Mouse (Mus musculus): ENCODE data around the gene Hoxb3. TPM values are rescaled to one million over a fixed set of nuclear protein-coding genes. Genes with fewer than 3 reads are reported as not detected.

Gene Hoxb3
- total and polyA plus RNA-seq, 3 experiments: not detected

DNA sequence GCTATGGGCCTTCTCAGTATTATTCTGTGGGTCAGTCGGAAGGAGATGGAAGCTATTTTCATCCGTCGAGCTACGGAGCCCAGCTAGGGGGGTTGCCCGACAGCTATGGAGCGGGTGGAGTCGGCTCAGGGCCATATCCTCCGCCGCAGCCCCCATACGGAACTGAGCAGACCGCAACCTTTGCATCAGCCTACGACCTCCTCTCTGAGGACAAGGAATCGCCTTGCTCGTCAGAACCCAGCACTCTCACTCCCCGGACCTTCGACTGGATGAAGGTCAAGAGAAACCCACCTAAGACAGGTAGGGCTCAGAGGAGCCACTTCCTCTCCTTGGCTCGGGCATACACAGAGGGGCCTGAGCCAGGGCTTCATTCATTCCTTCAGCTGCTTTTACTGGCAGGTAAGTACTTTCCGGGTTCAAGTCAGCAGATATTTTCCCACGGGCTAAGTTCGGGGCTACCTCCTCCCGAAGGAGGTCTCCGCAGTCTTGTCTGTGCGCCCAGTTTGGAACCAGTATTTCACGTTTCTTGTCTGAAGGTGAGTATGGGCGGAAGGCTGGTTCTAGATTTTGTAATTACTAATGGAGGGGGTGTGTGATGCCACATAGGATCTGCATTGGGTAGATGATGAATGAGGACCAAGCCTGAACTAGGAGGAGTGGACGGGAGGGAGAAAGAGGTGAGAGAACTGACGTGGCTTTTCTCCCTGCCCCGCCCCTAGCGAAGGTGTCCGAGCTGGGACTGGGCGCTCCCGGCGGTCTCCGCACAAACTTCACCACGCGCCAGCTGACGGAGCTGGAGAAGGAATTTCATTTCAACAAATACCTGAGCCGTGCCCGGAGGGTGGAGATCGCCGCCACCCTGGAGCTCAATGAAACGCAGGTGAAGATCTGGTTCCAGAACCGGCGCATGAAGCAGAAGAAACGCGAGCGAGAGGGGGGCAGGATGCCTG is 43.2 kb downstream of the Hoxb3 start:
- H3K9ac ChIP-seq (ENCODE audit: control insufficient read depth, low read depth, low read length, poor library complexity, severe bottlenecking): no peak overlapping the region
- no peaks in the 10 kb centered on the region for H3K36me3 ChIP-seq (ENCODE audit: control insufficient read depth in 1 of 2, insufficient read depth in 2 of 2, low read length in 2 of 2)
- no peak overlapping the region for H3K4me3 ChIP-seq (ENCODE audit: control insufficient read depth in 1 of 2, insufficient read depth in 1 of 2, low read depth in 2 of 2, low read length in 2 of 2)
- DNase-seq (ENCODE audit: low read depth, low spot score): no peak
- TF ChIP-seq BHLHE40 (IDR thresholded peaks at IDR 0.05; ENCODE audit: borderline replicate concordance, low read depth, low read length) (no peak), TCF12 (IDR thresholded peaks at IDR 0.05; ENCODE audit: low read depth, low read length) (no peak), E2F4 (IDR thresholded peaks at IDR 0.05; ENCODE audit: borderline replicate concordance, low read depth, low read length) (no peak)
- H3K4me1 ChIP-seq (ENCODE audit: control insufficient read depth in 1 of 2, insufficient read depth in 2 of 2, low read length in 2 of 2): no peaks in the 10 kb centered on the region
- no peaks in the 10 kb centered on the region for H3K9me3 ChIP-seq (replicated peaks; ENCODE audit: insufficient read depth, low read length)
- no peak overlapping the region for H3K27ac ChIP-seq (ENCODE audit: control insufficient read depth, low read depth, low read length)
- H3K27me3 ChIP-seq (ENCODE audit: control insufficient read depth in 1 of 2, insufficient read depth in 2 of 2, low read length in 2 of 2): peaks cover 2 to 9% of the 10 kb centered on the region in 2 experiments; a peak in 3 of 4 replicates
- H3K79me2 ChIP-seq (ENCODE audit: control insufficient read depth, insufficient read depth, low read length, poor library complexity): no peaks in the 10 kb centered on the region

DNA sequence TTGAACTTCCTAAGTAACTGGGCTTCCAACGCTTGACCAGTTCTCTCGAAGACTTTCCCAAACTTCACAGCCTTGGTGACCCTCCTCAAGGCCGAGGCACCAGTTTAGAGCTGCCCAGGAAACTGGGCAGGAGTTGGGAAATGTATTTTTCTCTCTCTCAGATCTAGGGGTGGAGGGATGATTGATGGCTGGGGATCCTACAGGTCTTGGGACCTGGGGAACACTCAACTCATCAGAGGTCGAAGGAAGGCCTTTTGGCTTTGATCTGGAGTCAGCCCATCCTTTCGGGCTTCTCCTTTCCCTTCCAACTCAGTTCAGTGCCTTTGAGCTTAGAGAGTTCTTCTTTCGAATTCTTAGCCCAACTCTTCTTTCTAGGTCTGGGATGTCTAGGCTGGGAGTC is 44.0 kb downstream of the Hoxb3 start:
- Histone ChIP-seq H3K36me3 (ENCODE audit: control insufficient read depth in 1 of 2, insufficient read depth in 2 of 2, low read length in 2 of 2) (no peaks in the 10 kb centered on the region), H3K27me3 (ENCODE audit: control insufficient read depth in 1 of 2, insufficient read depth in 2 of 2, low read length in 2 of 2) (peaks cover 0 to 6% of the 10 kb centered on the region in 2 experiments; a peak in 2 of 4 replicates), H3K9ac (ENCODE audit: control insufficient read depth, low read depth, low read length, poor library complexity, severe bottlenecking) (no peak overlapping the region), H3K4me3 (ENCODE audit: control insufficient read depth in 1 of 2, insufficient read depth in 1 of 2, low read depth in 2 of 2, low read length in 2 of 2) (no peak overlapping the region), H3K79me2 (ENCODE audit: control insufficient read depth, insufficient read depth, low read length, poor library complexity) (no peaks in the 10 kb centered on the region), H3K27ac (ENCODE audit: control insufficient read depth, low read depth, low read length) (no peak overlapping the region), H3K9me3 (replicated peaks; ENCODE audit: insufficient read depth, low read length) (no peaks in the 10 kb centered on the region), H3K4me1 (ENCODE audit: control insufficient read depth in 1 of 2, insufficient read depth in 2 of 2, low read length in 2 of 2) (no peaks in the 10 kb centered on the region)
- TF ChIP-seq MAX (IDR thresholded peaks at IDR 0.05; ENCODE audit: low read length) (no peak), CHD1 (IDR thresholded peaks at IDR 0.05; ENCODE audit: low read depth, low read length) (no peak), POLR2AphosphoS2 (IDR thresholded peaks at IDR 0.05; ENCODE audit: low read length) (no peak), RAD21 (IDR thresholded peaks at IDR 0.05; ENCODE audit: low read depth, low read length) (no peak), UBTF (IDR thresholded peaks at IDR 0.05; ENCODE audit: borderline replicate concordance, insufficient read depth, low read depth, low read length) (no peak), USF1 (IDR thresholded peaks at IDR 0.05; ENCODE audit: low read depth, low read length) (no peak), TBP (IDR thresholded peaks at IDR 0.05; ENCODE audit: low read depth, low read length) (no peak), CTCF (IDR thresholded peaks at IDR 0.05 in 2 of 3, conservative IDR thresholded peaks at IDR 0.05 in 1 of 3; ENCODE audit: control insufficient read depth in 1 of 3, insufficient read depth in 1 of 3, low read depth in 2 of 3, low read length in 3 of 3, poor library complexity in 1 of 3, severe bottlenecking in 1 of 3) (no peak), E2F4 (IDR thresholded peaks at IDR 0.05; ENCODE audit: borderline replicate concordance, low read depth, low read length) (no peak), CHD2 (IDR thresholded peaks at IDR 0.05; ENCODE audit: low read length) (no peak), SIN3A (IDR thresholded peaks at IDR 0.05; ENCODE audit: low read length) (no peak), SMC3 (IDR thresholded peaks at IDR 0.05; ENCODE audit: low read depth, low read length) (no peak), BHLHE40 (IDR thresholded peaks at IDR 0.05; ENCODE audit: borderline replicate concordance, low read depth, low read length) (no peak), ZMIZ1 (IDR thresholded peaks at IDR 0.05; ENCODE audit: low read depth, low read length) (no peak), ZKSCAN1 (IDR thresholded peaks at IDR 0.05; ENCODE audit: low read depth, low read length) (no peak), MYC (IDR thresholded peaks at IDR 0.05; ENCODE audit: low read depth, low read length) (no peak), TAL1 (IDR thresholded peaks at IDR 0.05; ENCODE audit: low read length) (no peak), RCOR1 (IDR thresholded peaks at IDR 0.05; ENCODE audit: low read depth, low read length) (no peak), NELFE (IDR thresholded peaks at IDR 0.05; ENCODE audit: low read depth, low read length) (no peak), JUND (IDR thresholded peaks at IDR 0.05; ENCODE audit: low read depth, low read length) (no peak)
- DNase-seq (ENCODE audit: low read depth, low spot score): no peak
